Mouse (Mus musculus) embryo, embryonic 11.5 days (tissue): ENCODE measurements at regions not wholly inside any gene's neighbourhood (a gene's known extent, or its start where the extent isn't known, plus 50 kb on each side); places are given as distances from the start of the nearest gene placed in this dataset.
"Not testable (repeated sequence)": the region's sequence is repeated elsewhere in the genome, so short reads cannot be mapped to it uniquely, and the experiment has no call there.

Experiments
- DNase-seq: peaks from one replicate; pipeline ENCODE4 v3.0.0-alpha.2; 2012; ENCODE audit warnings: low read depth, low spot score

- DNase-seq = no peak
Observed at GRCm38 (mm10) chr4:35347609-35348008, 121.6 kb upstream of the C9orf72 start.

- no peak for DNase-seq
Observed at GRCm38 (mm10) chr4:35343751-35344150, 117.8 kb upstream of the C9orf72 start.

- no peak for DNase-seq
Observed at GRCm38 (mm10) chr4:35331161-35331560, 105.2 kb upstream of the C9orf72 start.

GRCm38 (mm10) chr4:35325300-35325699, 99.3 kb upstream of the C9orf72 start:
- DNase-seq = no peak

- DNase-seq = no peak
Observed at GRCm38 (mm10) chr4:35322432-35323173, 96.6 kb upstream of the C9orf72 start.

- DNase-seq = peak; percentile 19
Observed at GRCm38 (mm10) chr4:35310396-35310977, 84.5 kb upstream of the C9orf72 start.

GRCm38 (mm10) chr4:35308221-35308620, 82.2 kb upstream of the C9orf72 start:
- DNase-seq = no peak

- DNase-seq = no peak
Observed at GRCm38 (mm10) chr4:35305210-35305609, 79.2 kb upstream of the C9orf72 start.

- no peak for DNase-seq
Observed at GRCm38 (mm10) chr4:35300848-35301247, 74.9 kb upstream of the C9orf72 start.

- not testable (repeated sequence) for DNase-seq
Observed at GRCm38 (mm10) chr4:35300374-35300773, 74.4 kb upstream of the C9orf72 start.

GRCm38 (mm10) chr4:35284611-35285010, 58.6 kb upstream of the C9orf72 start:
- no peak for DNase-seq
